Mouse (Mus musculus): Measurements from ENCODE around the gene Gm8871.
"Not testable (repeated sequence)": the region's sequence is repeated elsewhere in the genome, so short reads cannot be mapped to it uniquely, and the experiment has no call there.

Gm8871 gene

DNA sequence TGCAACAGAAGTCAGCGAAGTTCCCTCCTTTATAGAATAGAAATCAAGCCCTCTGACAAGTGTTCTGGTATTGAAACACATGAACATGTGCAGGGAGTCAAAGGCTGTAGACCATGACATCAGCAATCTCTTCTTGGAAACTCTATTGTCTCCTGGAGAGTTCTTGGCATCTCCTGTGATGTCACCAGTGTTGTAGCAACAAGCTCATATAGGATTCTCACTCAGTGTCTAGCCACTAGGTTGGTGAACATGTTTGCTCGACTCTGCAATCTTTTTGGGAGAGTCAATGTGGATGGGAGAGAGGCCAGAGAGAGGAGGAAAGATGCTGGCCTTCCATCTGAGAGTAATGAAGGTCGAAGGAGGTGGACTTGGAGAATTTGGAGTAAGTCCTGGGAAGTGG lies at the start of gene Gm8871, which contains the start of gene Gm8857:
Gene Gm8871, plus strand, starts transcription at position 301 of the 400 bp plus-strand sequence.
Gene Gm8857, plus strand, starts transcription at position 303 of the 400 bp plus-strand sequence.
- not testable (repeated sequence) for DNase-seq (ENCODE audit: low read depth)

DNA sequence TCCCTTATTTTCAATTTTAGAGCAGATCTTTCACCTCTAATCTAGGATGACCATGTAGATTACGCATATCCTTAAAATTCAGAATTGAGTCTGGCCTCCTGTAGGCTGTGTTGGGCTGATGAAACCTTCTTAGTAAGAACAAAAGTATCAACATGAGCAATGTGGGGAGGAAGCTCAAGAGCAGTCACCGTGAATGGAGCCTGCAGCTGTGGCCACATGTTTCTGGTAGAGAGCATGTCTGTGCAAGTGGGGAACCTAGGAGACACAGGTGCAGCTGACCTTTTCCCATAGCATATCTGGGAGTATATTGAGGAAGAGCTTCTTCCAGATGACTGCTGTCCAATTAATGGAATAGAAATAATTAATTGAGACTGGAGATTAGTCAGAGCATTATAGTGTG lies 5.9 kb downstream of the Gm8871 start:
- DNase-seq (ENCODE audit: low read depth): not testable (repeated sequence)

DNA sequence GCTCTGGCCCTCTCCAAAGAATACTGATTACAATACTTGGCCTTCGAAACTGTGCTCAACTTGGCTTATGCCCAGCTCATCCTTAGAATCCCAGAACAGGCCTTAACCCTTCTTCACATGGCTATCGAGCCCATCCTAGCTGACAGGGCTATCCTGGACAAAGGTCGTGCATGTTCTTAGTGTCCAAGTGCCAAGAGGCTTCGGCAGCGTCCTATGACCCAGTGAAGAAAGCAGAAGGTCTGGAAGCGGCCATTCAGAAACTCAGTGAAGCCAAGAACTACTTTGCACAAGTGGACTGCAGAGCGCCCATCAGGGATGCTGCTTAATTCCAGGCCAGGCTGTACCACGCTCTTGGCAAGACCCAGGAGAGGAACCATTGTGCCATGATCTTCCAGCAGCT lies 10.5 kb downstream of the Gm8871 start:
- not testable (repeated sequence) for DNase-seq (ENCODE audit: low read depth)
